Mouse (Mus musculus): ENCODE measurements around the gene Slc2a2. TPM values are rescaled to one million over a fixed set of nuclear protein-coding genes. Genes with fewer than 3 reads are reported as not detected.

Slc2a2 gene
- polyA plus RNA-seq, 1 experiment = not detected

- H3K4me1 ChIP-seq (ENCODE audit: control insufficient read depth, insufficient read depth, low read length) = no peaks in the 10 kb centered on the region
- H3K27me3 ChIP-seq (ENCODE audit: control insufficient read depth, insufficient read depth, low read length, poor library complexity, severe bottlenecking) = no peaks in the 10 kb centered on the region
- H3K36me3 ChIP-seq (ENCODE audit: control insufficient read depth, insufficient read depth, low read length, poor library complexity, severe bottlenecking) = no peaks in the 10 kb centered on the region
- no peak for TF ChIP-seq POLR2A (IDR thresholded peaks at IDR 0.05; ENCODE audit: insufficient read depth, low read length)
- no peak for TF ChIP-seq EP300 (IDR thresholded peaks at IDR 0.05; ENCODE audit: insufficient read depth, low read depth, low read length)
- no peak for TF ChIP-seq CTCF (IDR thresholded peaks at IDR 0.05; ENCODE audit: low read depth, low read length)
- H3K4me3 ChIP-seq (ENCODE audit: low read depth, low read length) = no peak overlapping the region
- no peak overlapping the region for H3K9ac ChIP-seq (ENCODE audit: low read depth, poor library complexity, severe bottlenecking)
- no peak overlapping the region for H3K27ac ChIP-seq (ENCODE audit: insufficient read depth, low read length)
- H3K9me3 ChIP-seq (replicated peaks; ENCODE audit: control insufficient read depth, insufficient read depth, low read length, poor library complexity, severe bottlenecking) = no peaks in the 10 kb centered on the region
Measured at GRCm38 (mm10) chr3:28721218-28721617, 23.5 kb downstream of the Slc2a2 start.

DNA sequence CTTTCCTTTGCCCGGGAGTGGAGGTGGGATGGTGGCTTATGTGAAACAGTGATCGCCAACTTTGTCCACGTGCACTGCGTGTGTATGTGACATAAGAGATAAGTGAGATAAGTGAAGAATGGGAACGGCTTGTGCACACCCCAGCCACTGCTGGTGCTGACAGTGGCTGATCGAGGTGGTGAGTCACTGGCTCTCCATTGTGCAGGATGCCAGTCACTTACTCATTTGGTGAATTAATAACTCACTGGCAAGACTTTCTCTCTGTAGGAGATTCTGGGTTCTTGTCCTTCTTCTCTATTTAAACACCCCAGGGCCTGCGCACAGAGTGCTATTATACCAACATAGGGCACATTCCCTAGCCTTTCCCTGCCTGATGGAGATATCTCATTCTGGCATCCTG lies 24.1 kb downstream of the Slc2a2 start:
- Histone ChIP-seq H3K4me1 (ENCODE audit: control insufficient read depth, insufficient read depth, low read length) (no peaks in the 10 kb centered on the region), H3K9ac (ENCODE audit: low read depth, poor library complexity, severe bottlenecking) (no peak overlapping the region), H3K36me3 (ENCODE audit: control insufficient read depth, insufficient read depth, low read length, poor library complexity, severe bottlenecking) (no peaks in the 10 kb centered on the region), H3K4me3 (ENCODE audit: low read depth, low read length) (no peak overlapping the region), H3K9me3 (replicated peaks; ENCODE audit: control insufficient read depth, insufficient read depth, low read length, poor library complexity, severe bottlenecking) (no peaks in the 10 kb centered on the region), H3K27me3 (ENCODE audit: control insufficient read depth, insufficient read depth, low read length, poor library complexity, severe bottlenecking) (no peaks in the 10 kb centered on the region), H3K27ac (ENCODE audit: insufficient read depth, low read length) (no peak overlapping the region)
- no peak for TF ChIP-seq CTCF (IDR thresholded peaks at IDR 0.05; ENCODE audit: low read depth, low read length)
- no peak for TF ChIP-seq EP300 (IDR thresholded peaks at IDR 0.05; ENCODE audit: insufficient read depth, low read depth, low read length)
- no peak for TF ChIP-seq POLR2A (IDR thresholded peaks at IDR 0.05; ENCODE audit: insufficient read depth, low read length)

DNA sequence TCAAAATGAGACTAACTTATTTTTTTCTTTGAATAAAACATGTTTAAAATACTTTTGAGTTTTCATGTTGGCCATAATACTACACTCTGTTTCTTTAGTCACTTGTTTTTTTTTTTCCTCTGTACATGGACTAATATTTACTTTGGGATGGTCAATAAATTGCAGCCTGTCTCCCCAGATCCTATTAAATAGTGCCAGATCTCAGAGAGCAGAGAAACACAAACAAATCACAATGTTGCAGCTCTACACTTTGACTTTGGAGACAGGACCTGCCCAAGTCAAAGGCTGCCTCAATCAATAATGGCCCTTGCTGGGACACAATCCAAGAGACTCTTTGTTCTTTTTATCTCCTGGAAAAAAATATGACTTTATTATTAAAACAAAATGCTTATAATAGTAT lies 24.8 kb downstream of the Slc2a2 start:
- no peak overlapping the region for H3K4me3 ChIP-seq (ENCODE audit: low read depth, low read length)
- H3K36me3 ChIP-seq (ENCODE audit: control insufficient read depth, insufficient read depth, low read length, poor library complexity, severe bottlenecking) = no peaks in the 10 kb centered on the region
- no peak overlapping the region for H3K9ac ChIP-seq (ENCODE audit: low read depth, poor library complexity, severe bottlenecking)
- no peaks in the 10 kb centered on the region for H3K9me3 ChIP-seq (replicated peaks; ENCODE audit: control insufficient read depth, insufficient read depth, low read length, poor library complexity, severe bottlenecking)
- H3K27ac ChIP-seq (ENCODE audit: insufficient read depth, low read length) = no peak overlapping the region
- H3K4me1 ChIP-seq (ENCODE audit: control insufficient read depth, insufficient read depth, low read length) = no peaks in the 10 kb centered on the region
- no peak for TF ChIP-seq POLR2A (IDR thresholded peaks at IDR 0.05; ENCODE audit: insufficient read depth, low read length)
- no peaks in the 10 kb centered on the region for H3K27me3 ChIP-seq (ENCODE audit: control insufficient read depth, insufficient read depth, low read length, poor library complexity, severe bottlenecking)

DNA sequence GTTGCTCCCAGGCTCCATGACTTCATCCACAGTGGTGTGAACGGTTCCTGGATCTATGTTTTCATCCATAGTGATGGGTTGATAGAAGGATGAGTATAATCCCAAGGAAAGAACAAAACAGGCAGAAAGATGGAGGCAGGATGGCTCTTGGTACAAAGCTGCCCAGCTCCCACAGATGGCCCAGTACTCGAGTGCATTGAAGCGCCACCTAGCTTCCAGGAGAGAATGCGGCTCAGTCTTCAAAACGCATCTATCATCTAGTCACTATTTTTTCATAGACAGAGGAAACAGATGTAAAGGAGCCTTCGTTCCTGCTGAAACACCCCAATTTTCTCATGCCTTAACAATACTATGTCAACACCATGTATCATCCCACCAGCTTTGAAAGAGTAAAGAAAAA lies 25.8 kb downstream of the Slc2a2 start:
- Histone ChIP-seq H3K4me1 (ENCODE audit: control insufficient read depth, insufficient read depth, low read length) (no peaks in the 10 kb centered on the region), H3K4me3 (ENCODE audit: low read depth, low read length) (no peak overlapping the region), H3K36me3 (ENCODE audit: control insufficient read depth, insufficient read depth, low read length, poor library complexity, severe bottlenecking) (no peaks in the 10 kb centered on the region), H3K27me3 (ENCODE audit: control insufficient read depth, insufficient read depth, low read length, poor library complexity, severe bottlenecking) (no peaks in the 10 kb centered on the region), H3K27ac (ENCODE audit: insufficient read depth, low read length) (no peak overlapping the region), H3K9me3 (replicated peaks; ENCODE audit: control insufficient read depth, insufficient read depth, low read length, poor library complexity, severe bottlenecking) (no peaks in the 10 kb centered on the region), H3K9ac (ENCODE audit: low read depth, poor library complexity, severe bottlenecking) (no peak overlapping the region)
- TF ChIP-seq CTCF (IDR thresholded peaks at IDR 0.05; ENCODE audit: low read depth, low read length) = peak; percentile 72
- TF ChIP-seq EP300 (IDR thresholded peaks at IDR 0.05; ENCODE audit: insufficient read depth, low read depth, low read length) = no peak

GRCm38 (mm10) chr3:28725203-28725602 lies 27.5 kb downstream of the Slc2a2 start:
- H3K27me3 ChIP-seq (ENCODE audit: control insufficient read depth, insufficient read depth, low read length, poor library complexity, severe bottlenecking) = no peaks in the 10 kb centered on the region
- no peaks in the 10 kb centered on the region for H3K4me1 ChIP-seq (ENCODE audit: control insufficient read depth, insufficient read depth, low read length)
- H3K36me3 ChIP-seq (ENCODE audit: control insufficient read depth, insufficient read depth, low read length, poor library complexity, severe bottlenecking) = no peaks in the 10 kb centered on the region
- no peak overlapping the region for H3K27ac ChIP-seq (ENCODE audit: insufficient read depth, low read length)
- no peak overlapping the region for H3K4me3 ChIP-seq (ENCODE audit: low read depth, low read length)
- H3K9ac ChIP-seq (ENCODE audit: low read depth, poor library complexity, severe bottlenecking) = no peak overlapping the region
- H3K9me3 ChIP-seq (replicated peaks; ENCODE audit: control insufficient read depth, insufficient read depth, low read length, poor library complexity, severe bottlenecking) = no peaks in the 10 kb centered on the region
- TF ChIP-seq EP300 (IDR thresholded peaks at IDR 0.05; ENCODE audit: insufficient read depth, low read depth, low read length) = no peak
- no peak for TF ChIP-seq CTCF (IDR thresholded peaks at IDR 0.05; ENCODE audit: low read depth, low read length)
- TF ChIP-seq POLR2A (IDR thresholded peaks at IDR 0.05; ENCODE audit: insufficient read depth, low read length) = no peak

GRCm38 (mm10) chr3:28726356-28726755 lies 28.7 kb downstream of the Slc2a2 start:
- no peak overlapping the region for H3K4me3 ChIP-seq (ENCODE audit: low read depth, low read length)
- H3K27me3 ChIP-seq (ENCODE audit: control insufficient read depth, insufficient read depth, low read length, poor library complexity, severe bottlenecking) = no peaks in the 10 kb centered on the region
- no peaks in the 10 kb centered on the region for H3K36me3 ChIP-seq (ENCODE audit: control insufficient read depth, insufficient read depth, low read length, poor library complexity, severe bottlenecking)
- H3K9ac ChIP-seq (ENCODE audit: low read depth, poor library complexity, severe bottlenecking) = no peak overlapping the region
- no peaks in the 10 kb centered on the region for H3K4me1 ChIP-seq (ENCODE audit: control insufficient read depth, insufficient read depth, low read length)
- TF ChIP-seq CTCF (IDR thresholded peaks at IDR 0.05; ENCODE audit: low read depth, low read length) (no peak), EP300 (IDR thresholded peaks at IDR 0.05; ENCODE audit: insufficient read depth, low read depth, low read length) (no peak), POLR2A (IDR thresholded peaks at IDR 0.05; ENCODE audit: insufficient read depth, low read length) (no peak)
- H3K27ac ChIP-seq (ENCODE audit: insufficient read depth, low read length) = no peak overlapping the region
- no peaks in the 10 kb centered on the region for H3K9me3 ChIP-seq (replicated peaks; ENCODE audit: control insufficient read depth, insufficient read depth, low read length, poor library complexity, severe bottlenecking)
